Mouse (Mus musculus): ENCODE measurements around the gene Cggbp1. TPM values are rescaled to one million over a fixed set of nuclear protein-coding genes. Genes with fewer than 3 reads are reported as not detected.
A peak's percentile ranks its signal among the peaks of the same experiment; 100 is the strongest.

The Cggbp1 gene
- polyA plus RNA-seq, 1 experiment from 2014 or later, result 22.7 TPM

- no peak overlapping the region for H3K4me3 ChIP-seq (ENCODE audit: low read depth, low read length)
- peak; percentile 68 for ATAC-seq (ENCODE audit: low read depth)
- WGBS (ENCODE audit: insufficient replicate concordance), result 49% methylated on average over 5 of the region's 5 CpGs
- peak overlapping the region; percentile 4; the same call in 1 of the 2 replicates for H3K27ac ChIP-seq (ENCODE audit: low read length)
- peak overlapping the region; percentile 3; the same call in 1 of the 2 replicates for H3K4me2 ChIP-seq (ENCODE audit: low read depth, low read length)
- no peak overlapping the region for H3K9ac ChIP-seq (ENCODE audit: low read depth, low read length)
- no peaks in the 10 kb centered on the region for H3K9me3 ChIP-seq (replicated peaks; ENCODE audit: control insufficient read depth, low read length)
- H3K4me1 ChIP-seq (ENCODE audit: control insufficient read depth, low read depth, low read length), result peaks cover 13% of the 10 kb centered on the region
- H3K36me3 ChIP-seq (ENCODE audit: control insufficient read depth, insufficient read depth), result no peaks in the 10 kb centered on the region
- H3K27me3 ChIP-seq (ENCODE audit: control insufficient read depth, insufficient read depth, low read depth, low read length), result no peaks in the 10 kb centered on the region
Measured at GRCm38 (mm10) chr16:64841481-64842373, 10.1 kb upstream of the Cggbp1 start.

- no peak overlapping the region for H3K4me3 ChIP-seq (ENCODE audit: low read depth, low read length)
- H3K36me3 ChIP-seq (ENCODE audit: control insufficient read depth, insufficient read depth), result no peaks in the 10 kb centered on the region
- no peaks in the 10 kb centered on the region for H3K27me3 ChIP-seq (ENCODE audit: control insufficient read depth, insufficient read depth, low read depth, low read length)
- H3K9me3 ChIP-seq (replicated peaks; ENCODE audit: control insufficient read depth, low read length), result no peaks in the 10 kb centered on the region
- 73% methylated on average over 3 of the region's 3 CpGs for WGBS (ENCODE audit: insufficient replicate concordance)
- H3K4me1 ChIP-seq (ENCODE audit: control insufficient read depth, low read depth, low read length), result peaks cover 13% of the 10 kb centered on the region
- no peak for ATAC-seq (ENCODE audit: low read depth)
- peak overlapping the region; percentile 3; the same call in 1 of the 2 replicates for H3K4me2 ChIP-seq (ENCODE audit: low read depth, low read length)
- no peak overlapping the region for H3K9ac ChIP-seq (ENCODE audit: low read depth, low read length)
- H3K27ac ChIP-seq (ENCODE audit: low read length), result no peak overlapping the region; the same call in 1 of the 2 replicates
Measured at GRCm38 (mm10) chr16:64842374-64842729, 9.4 kb upstream of the Cggbp1 start.

- 81% methylated on average over 8 of the region's 8 CpGs for WGBS (ENCODE audit: insufficient replicate concordance)
- Histone ChIP-seq H3K4me1 (ENCODE audit: control insufficient read depth, low read depth, low read length) (peaks cover 18% of the 10 kb centered on the region), H3K4me2 (ENCODE audit: low read depth, low read length) (no peak overlapping the region), H3K9me3 (replicated peaks; ENCODE audit: control insufficient read depth, low read length) (no peaks in the 10 kb centered on the region), H3K9ac (ENCODE audit: low read depth, low read length) (no peak overlapping the region), H3K4me3 (ENCODE audit: low read depth, low read length) (no peak overlapping the region), H3K27ac (ENCODE audit: low read length) (no peak overlapping the region), H3K36me3 (ENCODE audit: control insufficient read depth, insufficient read depth) (no peaks in the 10 kb centered on the region), H3K27me3 (ENCODE audit: control insufficient read depth, insufficient read depth, low read depth, low read length) (no peaks in the 10 kb centered on the region)
- ATAC-seq (ENCODE audit: low read depth), result no peak
Measured at GRCm38 (mm10) chr16:64845947-64846346, 5.8 kb upstream of the Cggbp1 start.

- Histone ChIP-seq H3K36me3 (ENCODE audit: control insufficient read depth, insufficient read depth) (peaks cover 4% of the 10 kb centered on the region), H3K27ac (ENCODE audit: low read length) (peak overlapping the region; percentile 94), H3K4me2 (ENCODE audit: low read depth, low read length) (peak overlapping the region; percentile 85), H3K4me3 (ENCODE audit: low read depth, low read length) (peak overlapping the region; percentile 98), H3K9me3 (replicated peaks; ENCODE audit: control insufficient read depth, low read length) (no peaks in the 10 kb centered on the region), H3K9ac (ENCODE audit: low read depth, low read length) (peak overlapping the region; percentile 99), H3K4me1 (ENCODE audit: control insufficient read depth, low read depth, low read length) (peaks cover 14% of the 10 kb centered on the region), H3K27me3 (ENCODE audit: control insufficient read depth, insufficient read depth, low read depth, low read length) (no peaks in the 10 kb centered on the region)
- no peak for ATAC-seq (ENCODE audit: low read depth)
- WGBS (ENCODE audit: insufficient replicate concordance), result under 1% methylated on average over 16 of the region's 16 CpGs
Measured at GRCm38 (mm10) chr16:64850287-64851084, 1.3 kb upstream of the Cggbp1 start.

GRCm38 (mm10) chr16:64851085-64851562 is 672 bp upstream of the Cggbp1 start:
- H3K4me3 ChIP-seq (ENCODE audit: low read depth, low read length), result peak overlapping the region; percentile 98
- peaks cover 10% of the 10 kb centered on the region for H3K36me3 ChIP-seq (ENCODE audit: control insufficient read depth, insufficient read depth)
- H3K27me3 ChIP-seq (ENCODE audit: control insufficient read depth, insufficient read depth, low read depth, low read length), result no peaks in the 10 kb centered on the region
- H3K27ac ChIP-seq (ENCODE audit: low read length), result peak overlapping the region; percentile 94
- H3K9ac ChIP-seq (ENCODE audit: low read depth, low read length), result peak overlapping the region; percentile 99
- no peaks in the 10 kb centered on the region for H3K9me3 ChIP-seq (replicated peaks; ENCODE audit: control insufficient read depth, low read length)
- peaks cover 14% of the 10 kb centered on the region for H3K4me1 ChIP-seq (ENCODE audit: control insufficient read depth, low read depth, low read length)
- H3K4me2 ChIP-seq (ENCODE audit: low read depth, low read length), result peak overlapping the region; percentile 85
- under 1% methylated on average over 43 of the region's 45 CpGs for WGBS (ENCODE audit: insufficient replicate concordance)
- peak; percentile 11 for ATAC-seq (ENCODE audit: low read depth)

- Histone ChIP-seq H3K27ac (ENCODE audit: low read length) (peak overlapping the region; percentile 99), H3K9ac (ENCODE audit: low read depth, low read length) (peak overlapping the region; percentile 96), H3K4me3 (ENCODE audit: low read depth, low read length) (peak overlapping the region; percentile 98), H3K36me3 (ENCODE audit: control insufficient read depth, insufficient read depth) (peaks cover 13% of the 10 kb centered on the region), H3K4me1 (ENCODE audit: control insufficient read depth, low read depth, low read length) (peaks cover 14% of the 10 kb centered on the region), H3K9me3 (replicated peaks; ENCODE audit: control insufficient read depth, low read length) (no peaks in the 10 kb centered on the region), H3K4me2 (ENCODE audit: low read depth, low read length) (peak overlapping the region; percentile 84), H3K27me3 (ENCODE audit: control insufficient read depth, insufficient read depth, low read depth, low read length) (no peaks in the 10 kb centered on the region)
- under 1% methylated on average over 49 of the region's 53 CpGs for WGBS (ENCODE audit: insufficient replicate concordance)
- ATAC-seq (ENCODE audit: low read depth), result peak; percentile 33
Measured at GRCm38 (mm10) chr16:64852441-64852871, 660 bp downstream of the Cggbp1 start.

- H3K4me2 ChIP-seq (ENCODE audit: low read depth, low read length), result peak overlapping the region; percentile 84
- H3K36me3 ChIP-seq (ENCODE audit: control insufficient read depth, insufficient read depth), result peaks cover 13% of the 10 kb centered on the region
- ATAC-seq (ENCODE audit: low read depth), result no peak
- H3K9me3 ChIP-seq (replicated peaks; ENCODE audit: control insufficient read depth, low read length), result no peaks in the 10 kb centered on the region
- WGBS (ENCODE audit: insufficient replicate concordance), result under 1% methylated on average over 14 of the region's 14 CpGs
- peak overlapping the region; percentile 96 for H3K9ac ChIP-seq (ENCODE audit: low read depth, low read length)
- H3K4me3 ChIP-seq (ENCODE audit: low read depth, low read length), result peak overlapping the region; percentile 98
- peaks cover 14% of the 10 kb centered on the region for H3K4me1 ChIP-seq (ENCODE audit: control insufficient read depth, low read depth, low read length)
- peak overlapping the region; percentile 99 for H3K27ac ChIP-seq (ENCODE audit: low read length)
- no peaks in the 10 kb centered on the region for H3K27me3 ChIP-seq (ENCODE audit: control insufficient read depth, insufficient read depth, low read depth, low read length)
Measured at GRCm38 (mm10) chr16:64852891-64853290, 1.1 kb downstream of the Cggbp1 start.

GRCm38 (mm10) chr16:64856946-64857345 is 5.2 kb downstream of the Cggbp1 start:
- Histone ChIP-seq H3K4me2 (ENCODE audit: low read depth, low read length) (no peak overlapping the region), H3K4me3 (ENCODE audit: low read depth, low read length) (no peak overlapping the region), H3K27ac (ENCODE audit: low read length) (no peak overlapping the region), H3K27me3 (ENCODE audit: control insufficient read depth, insufficient read depth, low read depth, low read length) (no peaks in the 10 kb centered on the region), H3K9me3 (replicated peaks; ENCODE audit: control insufficient read depth, low read length) (no peaks in the 10 kb centered on the region), H3K36me3 (ENCODE audit: control insufficient read depth, insufficient read depth) (peaks cover 13% of the 10 kb centered on the region), H3K4me1 (ENCODE audit: control insufficient read depth, low read depth, low read length) (peaks cover 7% of the 10 kb centered on the region), H3K9ac (ENCODE audit: low read depth, low read length) (no peak overlapping the region)
- 78% methylated on average over 3 of the region's 3 CpGs for WGBS (ENCODE audit: insufficient replicate concordance)
- no peak for ATAC-seq (ENCODE audit: low read depth)
